Mouse (Mus musculus): ENCODE measurements around the gene Gpatch3. TPM values are rescaled to one million over a fixed set of nuclear protein-coding genes. Genes with fewer than 3 reads are reported as not detected.

Gpatch3 gene
- polyA plus RNA-seq, 1 experiment, result 7.5 TPM

GRCm38 (mm10) chr4:133592570-133592969 lies 18.0 kb downstream of the Gpatch3 start:
- TF ChIP-seq POLR2A (IDR thresholded peaks at IDR 0.05; ENCODE audit: borderline replicate concordance, extremely low read depth, insufficient read depth, insufficient read length, poor library complexity, severe bottlenecking) (no peak), CTCF (IDR thresholded peaks at IDR 0.05; ENCODE audit: borderline replicate concordance, extremely low read depth, insufficient read depth, insufficient read length) (peak; percentile 93)
- peak; percentile 75 for DNase-seq (ENCODE audit: low read depth)

- DNase-seq (ENCODE audit: low read depth), result no peak
- no peak for TF ChIP-seq POLR2A (IDR thresholded peaks at IDR 0.05; ENCODE audit: borderline replicate concordance, extremely low read depth, insufficient read depth, insufficient read length, poor library complexity, severe bottlenecking)
- TF ChIP-seq CTCF (IDR thresholded peaks at IDR 0.05; ENCODE audit: borderline replicate concordance, extremely low read depth, insufficient read depth, insufficient read length), result no peak
These were observed 21.0 kb downstream of the Gpatch3 start for GRCm38 (mm10) chr4:133595538-133595937.

- TF ChIP-seq CTCF (IDR thresholded peaks at IDR 0.05; ENCODE audit: borderline replicate concordance, extremely low read depth, insufficient read depth, insufficient read length) (no peak), POLR2A (IDR thresholded peaks at IDR 0.05; ENCODE audit: borderline replicate concordance, extremely low read depth, insufficient read depth, insufficient read length, poor library complexity, severe bottlenecking) (no peak)
- DNase-seq (ENCODE audit: low read depth), result no peak
These were observed 21.5 kb downstream of the Gpatch3 start for GRCm38 (mm10) chr4:133596084-133596483.

DNA sequence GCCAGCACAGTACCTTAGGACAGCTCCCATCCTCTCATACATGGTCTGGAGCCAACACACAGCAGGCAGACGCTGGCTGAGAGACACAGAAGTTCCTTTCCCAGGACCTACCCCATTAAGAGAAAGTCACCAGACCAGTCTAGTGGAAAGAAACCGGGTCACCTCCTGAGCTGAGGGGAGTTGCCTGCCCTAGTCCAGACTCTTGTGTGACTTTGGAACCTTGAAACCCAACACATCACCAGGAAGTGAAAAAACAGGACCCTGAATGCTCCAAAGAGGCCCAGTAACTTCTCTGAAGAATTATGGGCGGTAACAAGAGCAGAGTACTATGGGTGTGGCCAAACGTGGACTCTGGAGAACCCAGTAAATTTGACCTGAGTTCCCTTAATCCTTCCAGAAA lies 24.1 kb downstream of the Gpatch3 start:
- TF ChIP-seq POLR2A (IDR thresholded peaks at IDR 0.05; ENCODE audit: borderline replicate concordance, extremely low read depth, insufficient read depth, insufficient read length, poor library complexity, severe bottlenecking) (no peak), CTCF (IDR thresholded peaks at IDR 0.05; ENCODE audit: borderline replicate concordance, extremely low read depth, insufficient read depth, insufficient read length) (no peak)
- no peak for DNase-seq (ENCODE audit: low read depth)

DNA sequence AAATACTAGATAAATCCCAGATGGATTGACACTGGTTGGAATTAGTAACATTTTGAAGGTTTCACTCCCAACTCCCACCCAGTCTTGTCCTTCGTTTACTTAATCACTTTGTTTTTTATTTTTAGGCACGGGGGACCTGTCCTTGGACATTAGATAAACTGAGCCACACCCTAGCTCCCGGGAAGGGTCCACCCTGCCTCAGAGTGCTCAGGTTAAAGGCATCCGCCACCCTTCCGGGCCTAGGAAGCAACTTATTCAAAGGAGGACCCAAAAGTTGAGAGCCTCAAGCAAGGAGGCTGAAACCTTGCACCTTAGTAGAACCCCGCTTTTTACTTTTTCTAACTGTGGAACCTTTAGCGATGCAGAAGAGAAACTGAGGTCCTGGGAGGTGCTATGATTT lies 24.6 kb downstream of the Gpatch3 start:
- no peak for DNase-seq (ENCODE audit: low read depth)
- TF ChIP-seq POLR2A (IDR thresholded peaks at IDR 0.05; ENCODE audit: borderline replicate concordance, extremely low read depth, insufficient read depth, insufficient read length, poor library complexity, severe bottlenecking), result no peak

GRCm38 (mm10) chr4:133599571-133600073 lies 25.1 kb downstream of the Gpatch3 start:
- peak; percentile 83 for DNase-seq (ENCODE audit: low read depth)
- no peak for TF ChIP-seq CTCF (IDR thresholded peaks at IDR 0.05; ENCODE audit: borderline replicate concordance, extremely low read depth, insufficient read depth, insufficient read length)
- no peak for TF ChIP-seq POLR2A (IDR thresholded peaks at IDR 0.05; ENCODE audit: borderline replicate concordance, extremely low read depth, insufficient read depth, insufficient read length, poor library complexity, severe bottlenecking)

GRCm38 (mm10) chr4:133600306-133600705 lies 25.8 kb downstream of the Gpatch3 start:
- no peak for DNase-seq (ENCODE audit: low read depth)
- no peak for TF ChIP-seq POLR2A (IDR thresholded peaks at IDR 0.05; ENCODE audit: borderline replicate concordance, extremely low read depth, insufficient read depth, insufficient read length, poor library complexity, severe bottlenecking)
- TF ChIP-seq CTCF (IDR thresholded peaks at IDR 0.05; ENCODE audit: borderline replicate concordance, extremely low read depth, insufficient read depth, insufficient read length), result no peak

DNA sequence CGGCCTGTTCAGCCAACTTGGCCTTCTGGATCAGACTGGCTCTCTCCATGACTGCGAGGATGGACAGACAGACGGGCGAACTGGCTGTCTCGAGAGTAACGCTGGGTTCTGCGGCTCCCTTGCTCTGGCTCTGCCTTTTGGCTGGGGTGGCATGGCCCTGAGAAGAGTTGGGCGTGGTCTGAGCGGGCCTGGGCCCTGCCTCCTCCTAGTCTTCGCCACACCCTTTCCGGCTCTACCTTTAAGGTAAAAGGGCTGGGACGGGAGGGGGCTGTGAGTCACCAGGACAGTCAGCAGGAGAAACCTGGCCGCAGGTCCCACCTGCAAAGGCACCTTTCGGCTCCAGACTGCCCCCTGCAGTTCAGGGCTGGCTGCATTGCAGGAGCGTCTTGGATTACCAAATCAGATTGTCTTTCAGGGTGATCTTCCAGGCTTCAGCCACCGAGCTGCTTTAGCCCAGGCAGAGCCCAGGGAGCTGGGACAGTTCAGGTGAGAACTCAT lies 27.2 kb downstream of the Gpatch3 start, which contains the start of gene Sfn:
Gene Sfn (minus strand): TSS at position 448 of the 498 bp plus-strand sequence.
- TF ChIP-seq POLR2A (IDR thresholded peaks at IDR 0.05; ENCODE audit: borderline replicate concordance, extremely low read depth, insufficient read depth, insufficient read length, poor library complexity, severe bottlenecking) (no peak), CTCF (IDR thresholded peaks at IDR 0.05; ENCODE audit: borderline replicate concordance, extremely low read depth, insufficient read depth, insufficient read length) (peak; percentile 38; the same call in 1 of the 2 replicates)
- DNase-seq (ENCODE audit: low read depth), result no peak

DNA sequence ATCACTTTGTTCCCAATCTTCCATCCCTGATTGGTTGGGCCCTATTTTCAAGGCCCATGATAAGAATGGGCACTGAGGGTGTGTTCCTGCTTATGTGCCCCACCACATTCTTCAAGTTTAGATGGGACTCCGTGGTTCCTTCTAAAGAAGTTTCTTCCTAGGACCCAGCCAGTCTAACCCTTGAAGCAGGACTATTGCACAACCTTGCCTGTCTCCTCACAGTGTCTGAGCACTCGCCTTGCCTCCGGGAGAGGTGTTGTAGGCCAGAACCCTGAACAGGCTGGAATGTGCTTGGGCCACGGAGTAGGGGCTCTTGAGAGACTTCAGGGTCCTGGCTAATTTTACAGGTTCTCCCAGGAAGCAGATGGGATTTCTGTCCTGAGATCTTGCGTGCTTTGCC lies 28.5 kb downstream of the Gpatch3 start:
- TF ChIP-seq POLR2A (IDR thresholded peaks at IDR 0.05; ENCODE audit: borderline replicate concordance, extremely low read depth, insufficient read depth, insufficient read length, poor library complexity, severe bottlenecking) (no peak), CTCF (IDR thresholded peaks at IDR 0.05; ENCODE audit: borderline replicate concordance, extremely low read depth, insufficient read depth, insufficient read length) (no peak)
- DNase-seq (ENCODE audit: low read depth), result no peak

DNA sequence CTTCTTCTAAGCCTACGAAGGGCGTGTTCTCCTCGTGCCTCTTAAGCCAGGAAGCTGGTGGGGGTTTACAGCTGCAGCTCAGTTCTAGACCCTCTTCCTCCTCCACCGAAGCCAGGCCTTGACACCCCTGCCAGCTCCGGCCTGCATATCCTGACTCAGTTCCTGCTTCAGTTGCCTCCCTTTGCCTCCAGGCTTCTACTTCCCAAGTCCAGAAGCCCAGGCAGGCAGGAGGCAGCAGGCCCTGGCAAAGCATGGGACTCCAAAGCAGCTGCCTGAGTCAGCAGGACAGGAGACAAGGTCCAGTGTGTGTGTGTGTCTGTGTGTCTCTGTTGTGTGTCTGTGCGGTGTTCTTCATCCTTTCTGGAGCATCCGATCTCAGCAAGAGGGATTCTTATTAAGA lies 29.6 kb downstream of the Gpatch3 start:
- TF ChIP-seq POLR2A (IDR thresholded peaks at IDR 0.05; ENCODE audit: borderline replicate concordance, extremely low read depth, insufficient read depth, insufficient read length, poor library complexity, severe bottlenecking) (no peak), CTCF (IDR thresholded peaks at IDR 0.05; ENCODE audit: borderline replicate concordance, extremely low read depth, insufficient read depth, insufficient read length) (no peak)
- DNase-seq (ENCODE audit: low read depth), result no peak

- TF ChIP-seq POLR2A (IDR thresholded peaks at IDR 0.05; ENCODE audit: borderline replicate concordance, extremely low read depth, insufficient read depth, insufficient read length, poor library complexity, severe bottlenecking), result no peak
- TF ChIP-seq CTCF (IDR thresholded peaks at IDR 0.05; ENCODE audit: borderline replicate concordance, extremely low read depth, insufficient read depth, insufficient read length), result no peak
- no peak for DNase-seq (ENCODE audit: low read depth)
These were observed 30.3 kb downstream of the Gpatch3 start for GRCm38 (mm10) chr4:133604856-133605255.

- TF ChIP-seq POLR2A (IDR thresholded peaks at IDR 0.05; ENCODE audit: borderline replicate concordance, extremely low read depth, insufficient read depth, insufficient read length, poor library complexity, severe bottlenecking) (no peak), CTCF (IDR thresholded peaks at IDR 0.05; ENCODE audit: borderline replicate concordance, extremely low read depth, insufficient read depth, insufficient read length) (no peak)
- no peak for DNase-seq (ENCODE audit: low read depth)
These were observed 30.8 kb downstream of the Gpatch3 start for GRCm38 (mm10) chr4:133605330-133605729.
